Mouse (Mus musculus) ES-E14 (cell line): ENCODE data around the gene Rpsa. TPM values are rescaled to one million over a fixed set of nuclear protein-coding genes. Genes with fewer than 3 reads are reported as not detected.

Source experiments
- DNase-seq: peaks from one replicate; pipeline ENCODE4 v3.0.0-alpha.2; 2013; ENCODE audit warnings: low read depth, low spot score
- H3K27ac ChIP-seq: 2 replicates; pipeline ENCODE4 v1.5.1; 2012; ENCODE audit warnings: low read depth, mild to moderate bottlenecking, low read length, moderate library complexity, mixed read lengths; ENCODE audit not compliant: poor library complexity, insufficient read depth, severe bottlenecking
- H3K36me3 ChIP-seq: 2 replicates; pipeline ENCODE4 v1.6.1; 2012; ENCODE audit warnings: mild to moderate bottlenecking, low read length, moderate library complexity, mixed read lengths; ENCODE audit not compliant: control insufficient read depth, poor library complexity, insufficient read depth, severe bottlenecking
- H3K4me1 ChIP-seq, 2 experiments: fragments of 150-350 bp in 1 of 2; sonication (generic) in 1 of 2; 2 replicates each; pipeline ENCODE4 v1.6.1; 2012; ENCODE audit warnings: low read length in 2 of 2, mild to moderate bottlenecking in 1 of 2, mixed read lengths in 1 of 2; ENCODE audit not compliant: control insufficient read depth in 2 of 2, insufficient read depth in 2 of 2, poor library complexity in 1 of 2
- H3K4me3 ChIP-seq, 2 experiments: fragments of 150-350 bp in 1 of 2; sonication (generic) in 1 of 2; 2 replicates each; pipeline ENCODE4 v1.5.1; 2012; ENCODE audit warnings: low read length in 2 of 2, low read depth in 1 of 2, mild to moderate bottlenecking in 1 of 2, mixed read lengths in 1 of 2; ENCODE audit not compliant: insufficient read depth in 1 of 2, poor library complexity in 1 of 2, severe bottlenecking in 1 of 2
- H3K9ac ChIP-seq: 2 replicates; pipeline ENCODE4 v1.6.1; 2012; ENCODE audit warnings: low read depth, mild to moderate bottlenecking, low read length, mixed read lengths; ENCODE audit not compliant: poor library complexity, insufficient read depth, severe bottlenecking
- H3K9me3 ChIP-seq: fragments of 150-350 bp; sonication (generic); 2 replicates; pipeline ENCODE4 v1.6.1; 2012; ENCODE audit warnings: low read depth, mild to moderate bottlenecking, low read length; ENCODE audit not compliant: control insufficient read depth, insufficient read depth
- CHD2 ChIP-seq: IDR thresholded peaks from 2 replicates; pipeline ENCODE4 v1.6.1; 2014; ENCODE audit warnings: mild to moderate bottlenecking, low read depth, low read length, inconsistent platforms
- HCFC1 ChIP-seq: IDR thresholded peaks from 2 replicates; pipeline ENCODE4 v1.6.1; 2012; ENCODE audit warnings: low read length, inconsistent platforms, borderline replicate concordance; ENCODE audit not compliant: insufficient read depth
- MAFK ChIP-seq: IDR thresholded peaks from 2 replicates; pipeline ENCODE4 v1.6.1; 2014; ENCODE audit warnings: mild to moderate bottlenecking, low read depth, low read length, inconsistent platforms; ENCODE audit not compliant: insufficient read depth
- ZC3H11A ChIP-seq: IDR thresholded peaks from 2 replicates; pipeline ENCODE4 v1.6.1; 2012; ENCODE audit warnings: low read depth, mild to moderate bottlenecking, inconsistent platforms, low read length, borderline replicate concordance
- ZNF384 ChIP-seq: IDR thresholded peaks from 2 replicates; pipeline ENCODE4 v1.6.1; 2012; ENCODE audit warnings: low read depth, low read length, inconsistent platforms
- in situ Hi-C, 2 experiments: fragments of 600-800 bp; cut with MboI; formaldehyde crosslinking; loops; one replicate each; pipeline ENCODE4 v1.15.1; 2025; ENCODE audit warnings: low sequenced_read_pairs in 2 of 2, inconsistent platforms in 1 of 2; ENCODE audit not compliant: unreplicated experiment in 2 of 2
- total RNA-seq: library from RNA; depleted of rRNA; stranded (reverse); fragments of 300-350 nt; gene quantifications from 2 replicates; pipeline ENCODE4 v1.2.3, GENCODE M21; 2012

Rpsa gene
- total RNA-seq, 1 experiment: 2,665 TPM

DNA sequence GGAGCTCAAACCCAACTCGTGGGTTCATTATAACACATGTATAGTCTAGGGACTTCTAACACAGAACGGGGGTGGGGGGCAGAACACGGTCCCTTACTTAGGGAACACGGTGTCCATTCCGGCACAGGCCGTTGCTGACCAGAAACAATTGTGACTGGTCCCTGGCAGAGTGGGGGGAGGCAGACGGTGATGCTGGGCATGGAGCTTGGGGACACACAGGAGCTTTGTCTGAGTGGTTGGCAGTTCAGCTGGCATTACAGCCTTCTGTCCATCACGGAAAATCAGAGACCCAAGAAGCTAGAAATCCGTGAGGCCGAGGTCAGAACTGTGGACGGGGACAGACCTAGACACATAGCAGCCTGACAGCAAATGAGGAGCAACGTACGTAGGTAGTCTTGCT, 17.0 kb downstream of the Rpsa start:
- no peak for DNase-seq
- H3K27ac ChIP-seq: no peak overlapping the region
- TF ChIP-seq MAFK (no peak), CHD2 (no peak), ZNF384 (no peak), HCFC1 (no peak), ZC3H11A (no peak)
- H3K36me3 ChIP-seq: no peaks in the 10 kb centered on the region
- H3K4me1 ChIP-seq: peaks cover 4 to 7% of the 10 kb centered on the region in 2 experiments; a peak in 2 of 4 replicates
- H3K9me3 ChIP-seq: no peaks in the 10 kb centered on the region
- no peak overlapping the region for H3K4me3 ChIP-seq
- H3K9ac ChIP-seq: no peak overlapping the region
- in situ Hi-C loops: no loop called here

DNA sequence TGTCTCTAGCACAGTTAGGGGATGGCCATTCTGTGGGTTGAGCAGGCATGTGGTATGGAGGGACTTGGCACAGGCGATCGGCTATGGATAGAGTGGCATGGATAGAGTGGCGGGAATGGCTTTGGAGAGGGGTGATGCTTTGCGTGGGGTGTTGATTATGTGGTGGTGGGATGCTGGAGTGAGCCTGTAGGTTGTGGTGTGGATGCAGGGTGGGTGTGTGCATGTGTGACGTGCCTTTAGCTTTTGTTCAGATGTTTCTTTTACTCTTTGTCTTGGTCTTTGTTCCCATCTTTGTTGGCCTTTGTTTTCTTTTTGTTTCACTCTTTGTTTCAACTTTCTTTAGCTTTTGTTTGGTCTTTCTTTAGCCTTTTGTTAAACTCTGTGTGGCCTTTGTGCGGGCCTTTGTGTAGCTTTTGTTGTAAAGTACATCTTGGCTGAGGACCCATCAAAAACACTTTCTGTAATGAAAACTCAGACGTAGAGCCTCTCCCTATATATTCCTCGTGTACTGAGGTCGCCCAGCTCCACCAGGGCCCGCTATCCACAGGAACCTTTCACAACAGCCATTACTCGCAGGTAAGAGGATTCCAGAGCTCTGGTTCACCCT, 21.8 kb downstream of the Rpsa start, which contains the start of gene Mobp:
Mobp (plus strand) TSS at position 486 of the 607 bp plus-strand sequence.
- in situ Hi-C loops: no loop called here

DNA sequence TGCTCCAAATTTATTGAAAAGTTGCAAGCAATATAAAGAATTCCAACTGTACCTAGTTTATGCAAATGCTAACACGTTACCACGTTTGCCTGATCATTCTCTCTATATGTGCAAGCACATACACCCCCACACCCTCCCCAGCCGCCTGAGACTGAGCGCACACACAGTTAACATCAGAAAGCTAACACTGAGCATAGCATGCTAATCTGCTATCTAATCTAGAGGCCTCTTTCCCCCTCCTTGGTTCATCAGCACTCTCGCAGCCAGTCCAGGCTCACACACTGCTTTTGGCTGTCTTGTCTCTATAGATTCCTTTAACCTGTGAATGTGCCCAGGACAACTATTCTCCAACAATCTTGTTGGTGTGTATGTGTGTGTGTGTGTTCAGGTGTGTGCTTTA, 23.7 kb downstream of the Rpsa start:
- in situ Hi-C loops: no loop called here
- Histone ChIP-seq H3K36me3 (no peaks in the 10 kb centered on the region), H3K9ac (no peak overlapping the region), H3K4me3 (no peak overlapping the region), H3K9me3 (no peaks in the 10 kb centered on the region), H3K27ac (no peak overlapping the region), H3K4me1 (peaks cover 15 to 26% of the 10 kb centered on the region in 2 experiments)
- no peak for TF ChIP-seq CHD2
- TF ChIP-seq ZNF384: no peak
- TF ChIP-seq MAFK: no peak
- TF ChIP-seq HCFC1: no peak
- no peak for TF ChIP-seq ZC3H11A
- no peak for DNase-seq

More for the DNA sequence above, 21.8 kb downstream of the Rpsa start, which contains the start of gene Mobp:
- peaks cover 15 to 26% of the 10 kb centered on the region in 2 experiments for H3K4me1 ChIP-seq
- TF ChIP-seq HCFC1 (no peak), ZC3H11A (no peak), MAFK (no peak), CHD2 (peak; percentile 71; the same call in 1 of the 2 replicates)
- H3K36me3 ChIP-seq: no peaks in the 10 kb centered on the region
- peak within 1 kb of the TSS; percentile 35; the same call in 1 of the 2 replicates for H3K9ac ChIP-seq
- peak within 1 kb of the TSS; percentile 26 to 42; a peak in 3 of 4 replicates for H3K4me3 ChIP-seq
- DNase-seq: peak; percentile 88
- peak within 1 kb of the TSS; percentile 85 for H3K27ac ChIP-seq
- no peaks in the 10 kb centered on the region for H3K9me3 ChIP-seq

DNA sequence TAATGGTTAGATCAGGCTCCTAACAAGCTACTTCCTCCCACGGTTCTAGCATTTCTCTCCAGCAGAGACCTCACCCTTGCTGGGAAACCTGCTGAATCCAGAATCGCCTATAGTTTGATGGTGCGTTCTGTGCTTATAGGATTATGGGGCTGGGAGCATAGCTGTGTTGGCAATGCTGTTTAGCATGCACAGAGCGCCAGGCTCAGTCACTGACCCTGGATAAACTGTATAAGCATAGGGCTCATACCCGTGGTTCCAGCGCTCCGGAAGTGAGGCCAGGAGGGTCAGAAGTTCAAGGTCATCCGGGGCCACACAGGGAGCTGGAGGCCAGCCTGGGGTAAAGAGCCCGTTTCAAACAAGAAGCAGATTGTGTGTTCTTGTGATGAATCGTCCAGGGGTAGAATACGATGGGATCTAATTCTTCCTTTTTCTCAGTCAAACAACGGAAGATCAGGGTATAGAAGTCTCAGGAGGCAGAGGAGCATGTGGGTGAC, 24.5 kb downstream of the Rpsa start:
- in situ Hi-C loops: no loop called here
- no peak overlapping the region for H3K4me3 ChIP-seq
- H3K9ac ChIP-seq: 0 out of 2 replicates have a peak overlapping the region, but pooled peaks have one; percentile 3
- H3K4me1 ChIP-seq: peaks cover 15 to 26% of the 10 kb centered on the region in 2 experiments
- no peak for TF ChIP-seq ZNF384
- TF ChIP-seq ZC3H11A: no peak
- TF ChIP-seq MAFK: no peak
- TF ChIP-seq CHD2: no peak
- TF ChIP-seq HCFC1: no peak
- H3K36me3 ChIP-seq: no peaks in the 10 kb centered on the region
- no peaks in the 10 kb centered on the region for H3K9me3 ChIP-seq
- H3K27ac ChIP-seq: peak overlapping the region; percentile 40
- no peak for DNase-seq
